Mouse (Mus musculus) ovary, postnatal 36 days (tissue): ENCODE data around the gene Scarf2.

Experiments used
- DNase-seq: peaks from one replicate; pipeline ENCODE4 v3.0.0; 2022; ENCODE audit warnings: low spot score, mixed read lengths

The Scarf2 gene

DNA sequence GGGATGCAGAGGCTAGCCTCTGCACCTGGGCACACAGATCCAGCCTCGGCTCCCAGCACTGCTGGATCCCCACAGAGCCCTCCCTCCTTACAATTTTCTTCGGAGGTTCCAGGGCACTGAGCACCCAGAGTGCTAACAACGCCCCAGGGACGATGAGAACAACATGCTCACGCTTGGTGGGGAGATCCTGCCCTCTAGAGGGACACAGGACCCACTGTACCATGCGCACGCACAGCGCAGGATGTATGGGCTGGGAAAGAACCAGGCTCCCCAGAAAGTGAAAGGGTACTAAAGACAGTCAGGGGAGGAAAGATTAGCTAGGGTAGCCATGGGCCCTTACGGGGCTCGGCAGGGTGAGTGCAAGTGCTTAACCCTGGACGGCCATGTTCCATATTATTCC lies 34.7 kb downstream of the Scarf2 start:
- DNase-seq = no peak

DNA sequence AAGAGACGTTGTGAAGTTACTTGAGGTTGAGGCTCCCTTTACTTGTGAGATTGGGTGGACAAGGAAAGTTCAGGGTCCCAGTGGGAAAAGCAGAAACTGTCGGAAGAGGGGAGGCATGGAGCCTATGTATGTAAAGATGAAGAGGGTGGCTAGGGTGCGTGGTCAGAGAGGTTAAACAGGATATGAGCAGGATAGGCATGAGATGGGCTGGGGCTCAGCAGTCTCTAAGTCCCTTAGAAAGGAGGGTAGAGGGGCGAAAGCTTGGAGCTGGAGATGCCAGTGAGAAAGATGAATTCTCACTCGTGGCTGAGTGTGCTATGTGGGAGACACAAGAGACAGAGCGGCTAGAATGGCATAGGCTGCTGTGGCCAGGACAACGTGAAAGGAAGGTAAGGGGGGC lies 35.7 kb downstream of the Scarf2 start, which contains the start of gene B830017H08Rik:
Gene B830017H08Rik (plus strand): TSS at position 301 of the 400 bp plus-strand sequence.
- DNase-seq = no peak

DNA sequence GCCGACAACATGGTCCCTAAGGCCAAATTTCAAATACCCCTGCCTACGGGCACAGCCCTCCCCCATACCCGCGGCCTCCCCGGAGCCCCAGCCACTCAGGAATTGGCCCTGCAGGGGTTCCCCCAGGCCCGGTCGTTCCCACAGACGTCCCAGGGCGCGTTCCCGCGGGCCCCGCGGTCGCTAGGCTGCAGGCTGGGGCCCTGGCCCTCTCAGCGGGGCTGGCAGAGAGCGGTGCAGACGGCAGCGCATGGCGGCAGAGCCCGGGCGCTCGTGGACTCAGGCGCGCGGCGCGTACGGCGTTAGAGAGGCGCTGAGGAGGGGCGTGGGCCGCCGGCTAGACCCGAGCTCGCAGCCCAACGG lies 36.2 kb downstream of the Scarf2 start:
- peak; percentile 41 for DNase-seq

DNA sequence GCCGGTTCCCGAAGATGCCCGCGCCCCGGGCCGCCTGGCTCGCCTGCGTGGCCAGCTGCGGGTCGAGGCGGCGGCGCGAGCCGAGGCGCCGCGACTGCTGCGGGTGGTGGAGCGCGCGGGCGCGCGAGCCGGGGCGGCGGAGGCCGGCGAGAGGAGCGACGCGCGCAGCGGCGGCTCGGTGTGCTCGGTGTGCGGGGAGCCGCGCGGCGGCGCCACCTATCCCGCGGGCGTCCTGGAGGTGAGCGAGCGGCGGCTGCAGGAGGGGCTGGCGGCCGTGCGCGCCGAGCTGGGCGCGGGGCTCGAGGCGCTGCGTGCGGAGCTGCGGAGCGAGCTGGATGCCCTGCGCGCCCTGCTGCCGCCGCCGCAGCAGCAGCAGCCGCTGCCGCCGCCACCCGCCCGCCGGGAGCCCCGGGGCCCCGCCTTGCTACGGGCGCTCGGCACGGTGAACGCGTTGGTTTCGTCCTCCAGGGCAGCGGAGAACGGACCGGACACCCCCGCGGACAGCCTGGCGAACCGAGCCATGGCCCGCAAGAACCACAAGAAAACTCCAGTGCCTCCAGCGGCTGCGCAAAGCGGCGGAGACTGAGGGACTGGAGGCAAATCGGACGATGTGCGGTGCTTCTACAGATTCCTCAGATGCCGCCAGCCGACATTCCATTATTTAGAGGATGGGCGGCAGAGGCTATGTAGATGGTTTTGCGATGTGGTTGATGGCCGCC lies 36.8 kb downstream of the Scarf2 start:
- peak; percentile 48 for DNase-seq

DNA sequence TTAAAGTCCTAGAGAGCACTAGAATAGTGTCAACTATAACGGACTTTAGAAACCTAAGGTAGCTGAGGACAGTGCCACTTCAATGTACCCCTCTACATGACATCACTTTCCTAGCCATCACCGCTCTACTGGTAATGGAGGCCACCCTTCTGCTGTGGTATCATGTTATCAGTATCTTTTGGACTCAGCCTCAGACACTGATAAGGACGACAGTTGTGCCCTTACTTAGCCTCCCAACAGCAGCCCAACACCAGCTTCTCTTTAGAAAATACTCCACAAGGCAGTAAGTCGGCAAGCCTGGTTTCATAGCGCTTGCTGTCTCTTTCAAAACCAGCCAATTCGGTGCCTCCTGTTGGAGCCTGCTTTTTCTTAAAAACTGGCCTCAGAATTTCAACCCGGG lies 37.5 kb downstream of the Scarf2 start:
- no peak for DNase-seq

DNA sequence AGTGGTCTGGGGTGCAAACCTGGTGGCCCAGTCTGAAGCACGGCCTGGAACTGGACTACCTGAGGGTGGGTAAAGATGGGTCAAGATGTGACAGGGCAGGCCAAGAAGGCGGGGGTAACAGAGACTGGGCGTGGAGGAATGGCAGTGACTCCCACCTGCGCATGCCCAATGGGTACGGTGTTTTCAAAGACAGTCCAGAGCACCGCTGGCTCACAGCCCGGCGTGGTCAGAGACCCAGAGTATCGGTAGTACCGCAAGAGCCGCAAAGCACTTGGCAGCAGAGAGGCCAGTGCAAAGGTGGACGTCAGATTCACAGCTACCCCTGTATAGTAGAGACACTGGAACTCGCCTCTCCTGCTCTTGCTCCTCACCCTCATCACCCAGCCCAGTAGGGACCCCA lies 38.4 kb downstream of the Scarf2 start:
- no peak for DNase-seq

DNA sequence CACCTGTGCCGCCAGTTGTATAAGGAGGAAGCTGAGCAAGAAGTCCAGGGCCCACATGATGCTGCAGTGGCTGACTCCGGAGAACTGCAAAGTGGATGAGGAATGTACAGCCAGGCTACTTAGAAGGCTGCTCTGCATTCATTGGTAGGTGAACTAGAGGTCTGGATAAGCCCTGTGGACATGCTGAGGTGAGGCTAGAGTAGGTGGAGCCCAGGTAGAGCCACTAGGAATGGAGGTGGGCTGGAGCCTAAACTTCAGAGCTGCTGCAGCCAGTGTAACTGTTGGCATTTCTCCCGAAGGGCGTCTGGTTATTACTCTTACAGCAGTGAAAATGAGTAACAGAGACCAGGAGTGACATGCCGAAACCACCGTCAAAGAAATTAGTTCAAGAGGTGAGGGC lies 41.0 kb downstream of the Scarf2 start, which contains the start of gene Car15:
Gene Car15 (minus strand): TSS at position 314 of the 400 bp plus-strand sequence.
- no peak for DNase-seq

DNA sequence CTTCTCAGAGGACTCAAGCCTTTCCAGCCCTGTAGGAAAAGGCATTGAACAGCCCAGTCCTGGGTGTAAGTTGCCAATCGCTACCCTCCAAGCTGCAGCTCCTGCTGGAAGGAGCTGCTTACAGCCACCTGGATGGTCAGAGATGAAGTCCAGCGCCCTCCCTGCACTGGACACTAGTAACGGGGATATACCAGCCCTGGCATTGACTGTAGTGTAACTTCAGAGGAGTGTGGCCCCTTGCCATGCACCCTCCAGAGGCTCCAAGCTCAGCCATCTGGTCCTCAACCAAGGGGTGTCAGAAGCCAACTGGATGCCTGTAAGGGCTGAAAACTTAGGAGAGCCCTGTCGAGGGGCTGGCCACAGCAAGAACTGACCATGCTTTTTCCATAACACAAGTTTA lies 42.9 kb downstream of the Scarf2 start:
- DNase-seq = no peak

DNA sequence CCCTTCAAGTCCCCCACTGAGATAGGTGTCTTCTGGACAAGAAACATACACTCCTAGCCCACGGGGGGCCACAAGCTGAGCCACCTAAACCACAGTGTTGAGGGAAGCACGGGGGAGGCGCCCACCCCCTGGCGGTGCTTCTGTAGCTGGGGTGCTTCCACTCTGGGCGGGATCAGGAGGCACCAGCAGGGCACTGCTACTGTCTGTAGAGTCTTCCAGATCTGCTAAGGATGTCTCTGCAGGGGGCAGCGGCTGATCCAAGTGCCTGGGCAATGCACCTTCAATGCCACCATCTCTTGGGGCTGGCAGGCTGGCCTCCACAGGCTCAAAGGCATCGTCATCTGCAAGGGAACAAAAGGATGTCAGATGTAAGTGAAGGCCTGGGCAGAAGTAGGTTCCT lies 45.4 kb downstream of the Scarf2 start:
- no peak for DNase-seq

DNA sequence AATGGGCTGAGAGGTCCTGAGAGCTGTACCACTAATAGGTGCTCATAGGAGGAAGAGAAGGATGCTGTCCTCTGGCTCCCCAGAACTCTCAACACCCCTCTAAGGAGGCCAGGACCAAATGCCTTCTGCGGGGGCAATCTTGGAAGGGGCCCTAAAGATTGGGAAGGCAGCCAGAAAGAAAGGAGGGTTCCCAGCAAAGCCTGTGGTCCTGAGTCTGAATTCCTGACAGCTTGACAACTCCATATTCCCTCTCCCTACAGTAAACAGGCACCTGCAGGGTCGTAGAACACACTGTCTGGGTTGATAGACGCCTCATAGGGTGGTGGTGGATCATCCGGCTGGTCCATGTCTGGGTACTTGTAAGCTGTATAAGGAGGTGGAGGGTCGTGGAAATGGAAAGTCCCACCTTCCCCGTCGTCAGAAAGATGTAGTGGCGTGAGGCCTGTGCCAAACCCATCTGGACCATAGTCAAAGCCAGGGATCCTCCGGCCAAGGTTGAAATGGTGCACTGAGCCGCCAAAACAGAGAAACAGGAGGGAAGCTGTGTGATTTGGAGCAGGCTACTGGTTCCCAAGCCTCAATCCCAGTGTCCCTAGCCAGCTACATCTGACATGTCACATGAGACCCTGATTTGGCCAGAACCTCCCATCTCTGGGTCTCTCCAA lies 46.8 kb downstream of the Scarf2 start:
- DNase-seq = no peak

DNA sequence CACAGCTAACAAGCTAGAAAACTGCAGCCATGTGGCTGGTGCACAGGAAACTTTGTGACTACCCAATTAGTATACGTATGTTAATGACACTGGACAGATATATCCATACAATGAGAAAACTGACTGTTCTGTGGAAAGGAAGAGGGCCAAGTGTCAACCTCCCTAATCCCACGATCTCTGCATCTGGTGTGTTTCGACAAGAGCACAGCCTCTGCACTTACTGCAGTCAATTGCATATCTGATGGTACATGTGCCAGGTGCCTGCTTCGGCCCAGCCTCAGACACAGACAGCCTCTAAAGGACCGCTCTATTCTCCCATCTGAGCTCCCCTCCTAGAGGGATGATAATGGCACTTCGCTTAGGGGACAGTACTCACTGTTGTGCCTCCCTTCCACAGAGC lies 51.3 kb downstream of the Scarf2 start:
- DNase-seq = no peak

DNA sequence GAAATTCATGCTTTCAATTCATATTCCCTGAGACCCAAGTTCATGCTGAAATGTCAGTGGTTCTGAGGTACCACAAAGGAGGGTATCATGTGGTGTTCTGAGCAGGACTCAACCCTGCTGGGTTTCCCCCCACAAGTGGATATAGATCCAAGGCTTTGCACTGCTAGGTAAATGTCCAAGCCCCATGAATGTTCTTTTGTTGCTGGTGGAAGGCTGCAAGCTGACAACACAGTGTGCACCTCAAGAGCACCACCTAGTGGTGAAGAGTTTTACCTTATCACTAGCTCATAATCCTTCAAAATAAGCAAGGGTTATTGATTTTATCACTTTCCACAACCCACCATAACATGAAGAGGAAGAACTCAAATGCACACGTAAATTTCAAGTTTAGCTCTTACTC lies 51.8 kb downstream of the Scarf2 start:
- DNase-seq = no peak

DNA sequence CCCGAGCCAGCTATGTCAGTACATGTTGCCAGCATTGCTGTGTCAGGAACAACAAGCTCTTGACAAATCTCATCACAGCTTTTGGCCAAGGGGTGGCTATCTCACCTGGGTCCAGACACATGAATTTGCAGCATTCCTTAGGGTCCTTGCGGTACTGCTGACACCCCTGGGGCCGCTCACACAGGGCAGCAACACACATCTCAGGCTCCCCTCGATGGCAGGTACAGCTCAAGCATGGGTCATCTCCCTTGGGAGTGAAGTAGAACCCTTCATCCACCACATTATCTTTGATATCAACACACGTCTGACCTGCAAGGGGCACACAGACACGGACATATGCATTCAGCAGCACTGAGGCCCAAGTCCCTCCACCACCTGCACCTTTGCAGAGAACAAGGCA lies 52.4 kb downstream of the Scarf2 start:
- no peak for DNase-seq

DNA sequence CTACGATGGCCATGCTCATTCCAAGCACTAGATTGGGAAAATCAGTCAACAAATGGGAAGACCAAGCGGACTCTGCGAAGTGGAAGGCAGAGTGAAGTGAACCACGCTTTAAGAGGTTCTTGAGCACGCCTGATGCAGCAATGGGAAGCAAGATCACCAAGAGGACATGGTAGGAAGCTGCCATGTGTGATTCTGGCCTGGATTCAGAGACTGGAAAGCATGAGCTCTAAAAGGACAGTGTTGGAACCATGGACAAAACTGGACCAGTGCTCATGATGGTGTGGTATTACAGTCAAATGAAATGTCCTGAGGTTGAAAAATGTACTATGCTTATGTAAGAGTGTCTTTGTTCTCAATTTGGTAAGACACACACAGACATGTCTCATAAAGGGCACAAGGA lies 54.2 kb downstream of the Scarf2 start:
- no peak for DNase-seq

DNA sequence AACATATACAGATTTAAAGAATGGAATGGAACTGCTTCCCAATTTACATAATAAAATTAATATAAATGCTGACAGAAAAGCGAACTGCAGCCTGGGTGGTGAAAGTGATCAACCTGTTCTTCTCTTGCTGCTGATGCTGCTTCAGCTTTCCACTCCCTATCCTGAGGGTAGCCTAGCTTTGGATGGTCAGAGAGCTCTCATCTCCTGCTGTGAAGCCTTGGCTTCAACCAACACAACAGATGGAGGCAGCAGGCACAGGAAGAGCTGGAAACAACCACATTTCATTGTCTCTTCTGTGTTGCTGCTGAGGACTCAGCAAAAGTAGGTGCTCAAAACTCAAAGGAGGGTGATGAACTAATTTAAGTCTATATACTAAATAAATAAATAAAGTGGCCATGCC lies 54.8 kb downstream of the Scarf2 start:
- no peak for DNase-seq

DNA sequence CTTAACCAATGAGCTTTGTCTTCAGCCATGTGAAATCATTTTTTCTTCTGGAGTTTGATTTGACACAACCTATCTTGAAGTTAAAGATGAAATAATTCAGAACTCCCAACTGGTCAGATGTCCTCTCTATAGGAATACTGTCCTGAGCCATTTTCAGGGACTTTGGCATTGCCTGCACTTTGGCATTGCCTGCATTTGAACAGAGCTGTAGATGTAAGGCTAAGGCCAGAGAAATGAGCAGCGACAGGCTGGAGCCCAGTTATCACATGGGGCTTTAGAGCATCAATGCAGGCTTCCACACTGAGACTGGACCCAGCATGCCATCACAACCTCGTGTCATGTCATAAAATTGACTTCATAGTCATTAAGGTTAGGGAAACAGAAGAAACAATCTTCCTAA lies 56.2 kb downstream of the Scarf2 start:
- no peak for DNase-seq

DNA sequence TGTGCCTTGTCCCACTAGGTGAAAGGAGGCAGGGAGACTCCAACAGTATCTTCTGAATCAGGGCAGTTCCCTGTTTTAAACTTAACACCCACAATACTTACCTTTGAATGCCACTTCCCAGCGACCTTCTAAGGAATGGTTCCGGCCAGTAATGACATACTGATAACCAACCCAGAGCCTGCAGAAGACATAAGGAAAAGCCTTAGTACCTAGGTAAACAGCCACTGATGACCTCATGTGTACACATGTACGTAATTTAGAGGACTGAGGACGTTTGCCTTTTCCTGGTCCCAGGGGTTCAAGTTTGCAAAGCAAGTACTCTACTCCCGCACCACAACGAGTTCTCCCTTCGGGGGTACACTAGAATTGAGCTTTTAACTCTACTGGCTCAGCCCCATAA lies 60.1 kb downstream of the Scarf2 start:
- no peak for DNase-seq
